Mouse (Mus musculus) spleen, adult 2 months (tissue): Measurements from ENCODE around the gene Slirp. TPM values are rescaled to one million over a fixed set of nuclear protein-coding genes. Genes with fewer than 3 reads are reported as not detected.
A peak's percentile ranks its signal among the peaks of the same experiment; 100 is the strongest.

Experiments used
- DNase-seq, 2 experiments: peaks; one replicate each; pipeline versions ENCODE4 v3.0.0 to v3.0.0-alpha.2; 2012 to 2021; ENCODE audit warnings: low spot score in 2 of 2, low read depth in 1 of 2
- H3K27ac ChIP-seq: fragments of 200-500 bp; 2 replicates; pipeline ENCODE4 v1.5.1; 2012; ENCODE audit warnings: low read length, inconsistent platforms; ENCODE audit not compliant: insufficient read depth
- H3K27me3 ChIP-seq: fragments of 200-500 bp; 2 replicates; pipeline ENCODE4 v1.6.1; 2012; ENCODE audit warnings: mild to moderate bottlenecking, moderate library complexity, low read length, inconsistent platforms; ENCODE audit not compliant: control insufficient read depth, insufficient read depth
- H3K36me3 ChIP-seq: fragments of 200-500 bp; 2 replicates; pipeline ENCODE4 v1.6.1; 2012; ENCODE audit warnings: mild to moderate bottlenecking, low read length, inconsistent platforms; ENCODE audit not compliant: control insufficient read depth, insufficient read depth
- H3K4me1 ChIP-seq: fragments of 200-500 bp; 2 replicates; pipeline ENCODE4 v1.6.1; 2011; ENCODE audit warnings: inconsistent platforms; ENCODE audit not compliant: control insufficient read depth, insufficient read depth, insufficient read length
- H3K4me3 ChIP-seq: fragments of 200-500 bp; 2 replicates; pipeline ENCODE4 v1.5.1; 2011; ENCODE audit warnings: mild to moderate bottlenecking, inconsistent platforms; ENCODE audit not compliant: insufficient read depth, insufficient read length; ENCODE audit errors: extremely low read depth
- CTCF ChIP-seq: fragments of 200-500 bp; IDR thresholded peaks from 2 replicates; pipeline ENCODE4 v1.5.1; 2011; ENCODE audit warnings: mild to moderate bottlenecking, inconsistent platforms; ENCODE audit not compliant: insufficient read depth, insufficient read length, insufficient replicate concordance; ENCODE audit errors: extremely low read depth
- POLR2A ChIP-seq: fragments of 200-500 bp; IDR thresholded peaks from 2 replicates; pipeline ENCODE4 v1.6.1; 2011; ENCODE audit warnings: low read depth, low read length, inconsistent platforms
- WGBS: fragments of 180-500 bp; shearing (Covaris S2); methylation state at CpG from one replicate; pipeline ENCODE4 v1.1.7; 2018; 5-methylcytosine and 5-hydroxymethylcytosine counted together
- polyA plus RNA-seq: library from polyadenylated mRNA; depleted of rRNA; stranded (reverse); fragments of >200 nt; gene quantifications from 2 replicates; pipeline ENCODE4 v1.2.3, GENCODE M21; 2012

Gene Slirp
- polyA plus RNA-seq, 1 experiment, result 4.8 TPM

DNA sequence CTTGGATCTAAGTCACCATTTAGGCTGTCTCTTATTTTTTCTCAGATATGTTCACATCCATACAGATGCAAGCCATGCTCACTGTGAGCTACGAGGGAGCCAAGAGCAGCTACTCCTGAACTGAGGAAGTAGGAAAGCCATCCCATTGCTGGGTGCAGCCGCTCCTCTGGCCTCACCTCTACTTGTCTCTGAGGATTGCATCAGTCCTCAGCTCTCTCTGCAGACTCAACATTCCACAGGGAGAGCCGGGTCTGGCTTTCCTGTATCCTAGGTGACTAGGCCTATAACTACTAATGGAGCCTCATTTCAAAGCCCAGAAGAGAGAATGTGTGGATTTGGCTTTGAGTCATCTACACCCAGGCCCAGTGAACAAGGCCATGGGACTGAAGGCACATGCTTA lies 38.0 kb upstream of the Slirp start:
- TF ChIP-seq CTCF (no peak), POLR2A (no peak)
- WGBS, result 78% methylated on average over 3 of the region's 3 CpGs
- DNase-seq, result no peak
- Histone ChIP-seq H3K36me3 (no peaks in the 10 kb centered on the region), H3K27ac (no peak overlapping the region), H3K27me3 (no peaks in the 10 kb centered on the region), H3K4me1 (no peaks in the 10 kb centered on the region), H3K4me3 (no peak overlapping the region)

- H3K36me3 ChIP-seq, result no peaks in the 10 kb centered on the region
- no peaks in the 10 kb centered on the region for H3K27me3 ChIP-seq
- H3K4me3 ChIP-seq, result no peak overlapping the region
- no peak for DNase-seq
- no peaks in the 10 kb centered on the region for H3K4me1 ChIP-seq
- H3K27ac ChIP-seq, result no peak overlapping the region
- 13% methylated on average over 21 of the region's 21 CpGs for WGBS
- no peak for TF ChIP-seq POLR2A
- TF ChIP-seq CTCF, result no peak
These were observed 35.7 kb upstream of the Slirp start for GRCm38 (mm10) chr12:87407869-87408605.

- no peak overlapping the region for H3K4me3 ChIP-seq
- TF ChIP-seq POLR2A (no peak), CTCF (no peak)
- H3K27ac ChIP-seq, result no peak overlapping the region
- WGBS, result 90% methylated on average over 4 of the region's 4 CpGs
- no peak for DNase-seq
- no peaks in the 10 kb centered on the region for H3K4me1 ChIP-seq
- no peaks in the 10 kb centered on the region for H3K27me3 ChIP-seq
- no peaks in the 10 kb centered on the region for H3K36me3 ChIP-seq
These were observed 34.6 kb upstream of the Slirp start for GRCm38 (mm10) chr12:87409123-87409522.

DNA sequence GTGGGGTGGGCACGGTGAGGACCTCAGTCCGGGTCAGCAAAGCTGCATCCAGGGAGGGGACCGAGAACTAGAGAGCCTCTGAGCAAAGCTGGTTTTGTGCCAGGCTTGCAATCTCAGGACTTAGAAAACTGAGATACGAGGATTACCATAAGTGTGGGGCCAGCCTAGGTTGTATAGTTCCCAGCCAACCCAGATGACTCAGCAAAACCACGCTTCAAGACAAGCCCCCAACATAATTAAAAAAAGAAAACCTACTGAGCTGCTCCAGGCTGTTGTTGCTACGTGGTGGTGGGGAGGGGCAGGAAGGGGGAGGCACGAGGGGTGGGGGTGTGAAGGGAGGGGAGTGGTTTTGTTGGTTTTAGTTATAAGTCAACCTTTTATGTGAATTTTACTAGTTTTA lies 32.7 kb upstream of the Slirp start:
- Histone ChIP-seq H3K4me3 (no peak overlapping the region), H3K4me1 (peaks cover 6% of the 10 kb centered on the region; the same call in 1 of the 2 replicates), H3K36me3 (no peaks in the 10 kb centered on the region), H3K27me3 (no peaks in the 10 kb centered on the region), H3K27ac (no peak overlapping the region)
- WGBS, result 19% methylated on average over 7 of the region's 7 CpGs
- TF ChIP-seq POLR2A (no peak), CTCF (no peak)
- no peak for DNase-seq

- Histone ChIP-seq H3K27ac (no peak overlapping the region), H3K4me1 (peaks cover 9% of the 10 kb centered on the region; the same call in 1 of the 2 replicates), H3K4me3 (no peak overlapping the region), H3K27me3 (no peaks in the 10 kb centered on the region), H3K36me3 (no peaks in the 10 kb centered on the region)
- 19% methylated on average over 4 of the region's 4 CpGs for WGBS
- peak in 1 of 2 experiments; percentile 69 for DNase-seq
- TF ChIP-seq POLR2A, result no peak
- TF ChIP-seq CTCF, result peak; percentile 71; the same call in 1 of the 2 replicates
These were observed 30.4 kb upstream of the Slirp start for GRCm38 (mm10) chr12:87413179-87413790.

DNA sequence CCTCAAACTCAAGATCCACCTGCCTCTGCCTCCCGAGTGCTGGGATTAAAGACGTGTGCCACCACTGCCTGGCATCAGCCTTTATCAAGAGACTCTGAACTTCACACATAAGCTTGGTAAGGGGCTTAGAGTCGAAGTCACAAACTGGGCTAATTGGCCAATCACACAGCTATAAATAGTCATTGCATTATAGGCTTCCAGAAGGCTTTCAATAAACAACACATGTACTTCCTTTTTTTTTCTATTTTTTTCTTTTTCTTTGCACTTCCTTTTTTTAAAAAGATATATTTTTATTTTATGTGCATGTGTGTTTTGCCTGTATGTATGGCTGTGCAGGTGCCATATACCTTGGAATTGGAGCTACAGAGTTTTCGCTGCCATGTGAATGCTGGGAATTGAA lies 28.3 kb upstream of the Slirp start:
- no peak overlapping the region for H3K4me3 ChIP-seq
- no peak overlapping the region for H3K27ac ChIP-seq
- no peak for TF ChIP-seq POLR2A
- no peak for TF ChIP-seq CTCF
- H3K36me3 ChIP-seq, result no peaks in the 10 kb centered on the region
- 44% methylated on average over 4 of the region's 4 CpGs for WGBS
- no peaks in the 10 kb centered on the region for H3K27me3 ChIP-seq
- H3K4me1 ChIP-seq, result peaks cover 9% of the 10 kb centered on the region; the same call in 1 of the 2 replicates
- DNase-seq, result no peak

DNA sequence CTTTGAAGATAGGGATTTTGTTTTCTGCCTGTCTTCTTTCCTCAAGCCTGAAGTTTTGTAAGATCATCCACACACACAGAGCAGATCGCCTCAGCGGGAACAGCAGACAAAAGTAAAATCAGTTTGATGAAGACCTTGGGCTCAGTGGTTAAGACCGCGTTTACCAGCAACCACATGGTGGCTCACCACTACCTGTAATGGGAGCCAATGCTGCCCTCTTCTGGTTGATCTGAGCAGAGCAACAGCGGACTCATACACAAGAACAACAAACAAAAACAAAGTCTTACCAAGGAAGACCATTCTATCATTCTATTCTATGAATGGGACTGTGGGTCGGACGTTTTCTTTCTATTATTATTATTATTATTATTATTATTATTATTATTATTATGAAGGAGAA lies 27.0 kb upstream of the Slirp start:
- WGBS, result 34% methylated on average over 7 of the region's 7 CpGs
- TF ChIP-seq CTCF, result peak; percentile 72; the same call in 1 of the 2 replicates
- TF ChIP-seq POLR2A, result no peak
- DNase-seq, result peak; percentile 35 to 40
- Histone ChIP-seq H3K27ac (no peak overlapping the region), H3K27me3 (no peaks in the 10 kb centered on the region), H3K4me3 (no peak overlapping the region), H3K4me1 (peaks cover 9% of the 10 kb centered on the region; the same call in 1 of the 2 replicates), H3K36me3 (no peaks in the 10 kb centered on the region)
